Mouse (Mus musculus): ENCODE measurements around the gene Kiss1r. TPM values are rescaled to one million over a fixed set of nuclear protein-coding genes. Genes with fewer than 3 reads are reported as not detected.

Kiss1r gene
- polyA plus RNA-seq, 1 experiment from 2014 or later: 0.26 TPM

DNA sequence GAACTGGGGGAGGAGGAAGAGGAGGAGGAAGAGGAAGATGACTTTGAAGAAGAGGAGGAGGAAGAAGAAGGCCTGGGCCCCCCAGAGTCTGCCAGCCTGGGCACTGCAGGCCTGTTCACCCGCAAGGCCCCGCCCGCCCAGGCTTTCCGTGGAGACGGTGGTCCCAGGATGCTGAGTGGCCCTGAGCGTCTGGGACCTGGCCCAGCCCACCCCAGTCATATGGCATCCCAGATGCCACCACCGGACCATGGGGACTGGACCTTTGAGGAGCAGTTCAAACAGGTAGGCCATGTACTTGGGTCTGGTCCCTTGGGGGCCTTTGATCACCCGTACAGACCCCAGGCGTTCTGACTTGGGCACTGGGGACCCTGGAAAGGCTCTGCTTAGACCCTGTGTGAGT is 15.0 kb downstream of the Kiss1r start:
- Histone ChIP-seq H3K9me3 (ENCODE audit: control insufficient read depth, low read length) (no peaks in the 10 kb centered on the region), H3K27ac (ENCODE audit: low read depth, low read length) (no peak overlapping the region)

DNA sequence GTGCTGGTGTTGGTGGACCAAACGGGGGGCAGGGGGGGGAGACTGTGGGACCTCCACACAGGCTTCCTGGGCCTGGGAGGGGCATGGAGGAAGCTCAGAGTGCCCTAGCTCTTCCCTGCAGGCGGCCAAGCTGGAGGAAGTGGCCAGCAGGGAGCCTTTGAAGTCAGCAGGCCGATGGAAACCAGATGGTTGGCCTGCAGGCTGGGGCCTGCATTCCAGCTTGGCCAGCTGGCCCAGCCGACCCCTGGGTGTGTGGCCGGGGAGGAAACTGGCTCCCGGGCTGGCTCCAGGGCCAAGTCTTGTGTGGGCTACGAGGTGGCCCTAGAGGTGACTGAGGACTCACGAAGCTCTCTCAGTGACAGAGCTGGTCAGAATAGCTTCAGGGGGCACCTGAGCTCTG is 16.0 kb downstream of the Kiss1r start:
- DNase-seq (ENCODE audit: low spot score) (peak; percentile 47), ATAC-seq (ENCODE audit: low FRiP score) (no peak)
- Histone ChIP-seq H3K27me3 (ENCODE audit: control insufficient read depth, insufficient read depth, low read length) (no peaks in the 10 kb centered on the region), H3K9me3 (ENCODE audit: control insufficient read depth, low read length) (no peaks in the 10 kb centered on the region), H3K4me1 (replicated peaks; ENCODE audit: control insufficient read depth, insufficient read depth, low read length) (peaks cover 21% of the 10 kb centered on the region), H3K4me3 (ENCODE audit: low read depth, low read length) (0 out of 2 replicates have a peak overlapping the region, but pooled peaks have one; percentile 4), H3K36me3 (ENCODE audit: control insufficient read depth, insufficient read depth, low read length) (peaks cover 4% of the 10 kb centered on the region; the same call in 1 of the 2 replicates), H3K27ac (ENCODE audit: low read depth, low read length) (no peak overlapping the region), H3K9ac (ENCODE audit: low read depth, low read length) (no peak overlapping the region), H3K4me2 (replicated peaks; ENCODE audit: low read depth, low read length) (no peak overlapping the region)
- 12% methylated on average over 8 of the region's 8 CpGs for WGBS

More for the DNA sequence above, 15.0 kb downstream of the Kiss1r start:
- 79% methylated on average over 9 of the region's 9 CpGs for WGBS
- Histone ChIP-seq H3K4me2 (replicated peaks; ENCODE audit: low read depth, low read length) (no peak overlapping the region), H3K27me3 (ENCODE audit: control insufficient read depth, insufficient read depth, low read length) (no peaks in the 10 kb centered on the region), H3K4me3 (ENCODE audit: low read depth, low read length) (no peak overlapping the region), H3K9ac (ENCODE audit: low read depth, low read length) (no peak overlapping the region), H3K36me3 (ENCODE audit: control insufficient read depth, insufficient read depth, low read length) (peaks cover 4% of the 10 kb centered on the region; the same call in 1 of the 2 replicates), H3K4me1 (replicated peaks; ENCODE audit: control insufficient read depth, insufficient read depth, low read length) (peaks cover 21% of the 10 kb centered on the region)
- ATAC-seq (ENCODE audit: low FRiP score): no peak
- DNase-seq (ENCODE audit: low spot score): no peak

DNA sequence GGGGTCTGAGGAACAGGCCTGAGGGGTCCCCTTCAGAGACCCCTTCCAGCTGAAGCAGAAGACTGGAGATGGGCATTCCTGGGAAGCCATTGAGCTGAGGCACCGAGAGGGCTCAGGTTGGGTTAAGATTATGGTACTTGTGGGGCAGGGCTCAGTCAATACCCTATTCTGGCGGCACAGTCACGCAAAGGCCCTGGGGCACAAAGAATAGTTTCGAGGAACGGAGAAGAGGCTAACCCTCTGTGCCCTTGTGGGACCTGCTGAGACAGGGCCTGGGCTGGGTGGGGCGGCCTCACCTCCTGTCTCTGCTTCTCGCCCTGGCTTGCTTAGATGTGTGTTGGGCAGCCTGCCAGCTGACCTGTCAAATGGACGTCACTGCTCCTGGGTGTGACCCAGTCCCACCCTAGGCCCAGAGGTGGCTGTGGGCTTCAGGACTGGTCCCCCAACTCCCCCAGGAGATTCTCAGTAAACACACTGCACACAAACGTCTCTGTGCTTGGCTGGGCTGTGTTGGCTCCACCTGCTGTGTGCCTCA is 16.4 kb downstream of the Kiss1r start:
- Histone ChIP-seq H3K9me3 (ENCODE audit: control insufficient read depth, low read length) (no peaks in the 10 kb centered on the region), H3K36me3 (ENCODE audit: control insufficient read depth, insufficient read depth, low read length) (peaks cover 4% of the 10 kb centered on the region; the same call in 1 of the 2 replicates), H3K27ac (ENCODE audit: low read depth, low read length) (no peak overlapping the region), H3K4me1 (replicated peaks; ENCODE audit: control insufficient read depth, insufficient read depth, low read length) (peaks cover 21% of the 10 kb centered on the region), H3K4me2 (replicated peaks; ENCODE audit: low read depth, low read length) (no peak overlapping the region; the same call in 1 of the 2 replicates), H3K9ac (ENCODE audit: low read depth, low read length) (no peak overlapping the region), H3K4me3 (ENCODE audit: low read depth, low read length) (no peak overlapping the region), H3K27me3 (ENCODE audit: control insufficient read depth, insufficient read depth, low read length) (no peaks in the 10 kb centered on the region)
- no peak for DNase-seq (ENCODE audit: low spot score)
- WGBS: 54% methylated on average over 9 of the region's 9 CpGs
- no peak for ATAC-seq (ENCODE audit: low FRiP score)

DNA sequence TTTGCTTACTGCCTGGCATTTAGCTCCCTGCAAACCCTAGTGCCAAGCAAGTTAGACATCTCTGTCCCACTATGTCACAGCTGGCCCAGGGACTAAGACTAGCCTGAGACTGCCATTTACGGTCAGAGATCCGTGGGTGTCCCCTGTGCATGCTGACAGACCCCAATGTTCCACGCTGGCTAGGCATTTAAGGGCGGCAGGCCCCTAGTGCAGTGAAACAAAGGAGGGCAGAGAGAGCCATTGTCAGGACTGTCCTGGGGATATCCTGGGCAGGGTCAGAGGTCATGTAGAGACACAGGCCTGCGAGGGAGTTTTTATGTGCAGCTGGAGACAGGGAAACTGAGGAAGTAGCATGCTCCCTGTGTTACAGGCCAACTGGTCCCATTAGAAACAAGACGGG is 17.1 kb downstream of the Kiss1r start:
- Histone ChIP-seq H3K36me3 (ENCODE audit: control insufficient read depth, insufficient read depth, low read length) (peaks cover 4% of the 10 kb centered on the region; the same call in 1 of the 2 replicates), H3K27me3 (ENCODE audit: control insufficient read depth, insufficient read depth, low read length) (no peaks in the 10 kb centered on the region), H3K4me3 (ENCODE audit: low read depth, low read length) (no peak overlapping the region), H3K9ac (ENCODE audit: low read depth, low read length) (no peak overlapping the region), H3K4me2 (replicated peaks; ENCODE audit: low read depth, low read length) (no peak overlapping the region), H3K4me1 (replicated peaks; ENCODE audit: control insufficient read depth, insufficient read depth, low read length) (peaks cover 20% of the 10 kb centered on the region), H3K9me3 (ENCODE audit: control insufficient read depth, low read length) (no peaks in the 10 kb centered on the region), H3K27ac (ENCODE audit: low read depth, low read length) (no peak overlapping the region)
- ATAC-seq (ENCODE audit: low FRiP score) (no peak), DNase-seq (ENCODE audit: low spot score) (no peak)
- 38% methylated on average over 6 of the region's 6 CpGs for WGBS

DNA sequence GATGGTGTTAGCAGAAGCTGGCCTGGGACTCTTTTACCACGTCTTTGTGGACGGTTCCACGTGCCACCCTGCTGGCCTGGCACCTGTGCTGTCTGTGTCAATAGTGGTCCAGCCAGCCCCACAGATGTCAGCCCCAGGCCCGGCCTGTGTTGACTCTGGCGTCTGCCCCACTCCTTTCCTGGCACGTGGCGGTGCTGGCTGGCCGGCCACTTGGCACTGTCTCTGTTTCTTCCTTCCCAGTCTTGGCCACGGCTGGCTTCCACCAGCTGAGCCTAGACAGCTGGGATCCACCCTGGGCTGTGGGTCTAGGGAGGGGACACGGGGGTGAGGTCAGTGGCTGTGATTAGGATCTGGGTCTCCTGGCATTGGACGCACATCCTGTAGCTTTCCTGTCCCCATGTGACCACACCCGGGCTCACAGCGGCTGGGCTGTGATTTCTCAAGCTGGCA is 17.5 kb downstream of the Kiss1r start:
- Histone ChIP-seq H3K4me1 (replicated peaks; ENCODE audit: control insufficient read depth, insufficient read depth, low read length) (peaks cover 17% of the 10 kb centered on the region; the same call in 1 of the 2 replicates), H3K27ac (ENCODE audit: low read depth, low read length) (no peak overlapping the region), H3K27me3 (ENCODE audit: control insufficient read depth, insufficient read depth, low read length) (no peaks in the 10 kb centered on the region), H3K9me3 (ENCODE audit: control insufficient read depth, low read length) (no peaks in the 10 kb centered on the region), H3K36me3 (ENCODE audit: control insufficient read depth, insufficient read depth, low read length) (peaks cover 4% of the 10 kb centered on the region; the same call in 1 of the 2 replicates), H3K4me2 (replicated peaks; ENCODE audit: low read depth, low read length) (no peak overlapping the region), H3K9ac (ENCODE audit: low read depth, low read length) (no peak overlapping the region), H3K4me3 (ENCODE audit: low read depth, low read length) (no peak overlapping the region)
- ATAC-seq (ENCODE audit: low FRiP score) (no peak), DNase-seq (ENCODE audit: low spot score) (no peak)
- WGBS: 70% methylated on average over 13 of the region's 13 CpGs

DNA sequence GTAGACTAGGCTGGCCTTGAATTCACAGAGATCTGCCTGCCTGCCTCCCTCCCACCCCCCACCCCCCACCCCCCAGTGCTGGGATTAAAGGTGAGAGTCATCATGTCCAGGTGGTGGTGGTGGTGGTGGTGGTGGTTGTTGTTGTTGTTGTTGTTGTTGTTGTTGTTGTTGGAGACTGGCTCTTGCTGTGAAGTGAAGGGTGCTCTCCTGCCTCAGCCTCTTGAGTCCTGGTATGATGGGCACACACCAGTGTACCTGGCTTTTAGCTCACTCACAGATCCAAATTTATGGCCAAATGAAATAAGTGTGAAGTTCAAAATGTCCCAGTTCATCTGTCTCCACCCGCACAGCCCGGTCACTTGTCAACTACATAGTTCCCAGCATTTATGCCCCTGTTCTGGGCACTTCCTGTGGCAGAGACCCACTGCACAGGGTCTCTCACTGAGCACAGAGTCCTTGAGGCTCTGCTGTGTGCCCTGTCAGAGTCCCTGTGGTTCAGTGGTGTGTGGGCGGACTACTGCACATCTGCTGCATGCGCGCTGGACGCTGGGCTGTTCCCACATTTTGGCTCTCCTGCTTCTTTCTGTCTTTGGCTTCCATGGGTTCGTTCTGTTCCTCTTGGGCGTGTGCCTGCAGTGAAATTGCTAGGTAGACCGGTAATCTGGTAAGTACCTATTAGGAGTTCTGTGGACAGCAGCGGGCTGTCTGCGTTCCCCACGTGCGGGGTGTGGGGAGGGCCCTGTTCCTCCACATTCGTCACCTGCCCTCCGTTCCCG is 18.2 kb downstream of the Kiss1r start:
- DNase-seq (ENCODE audit: low spot score) (no peak), ATAC-seq (ENCODE audit: low FRiP score) (no peak)
- Histone ChIP-seq H3K4me1 (replicated peaks; ENCODE audit: control insufficient read depth, insufficient read depth, low read length) (peaks cover 17% of the 10 kb centered on the region; the same call in 1 of the 2 replicates), H3K4me3 (ENCODE audit: low read depth, low read length) (no peak overlapping the region), H3K36me3 (ENCODE audit: control insufficient read depth, insufficient read depth, low read length) (peaks cover 4% of the 10 kb centered on the region; the same call in 1 of the 2 replicates), H3K27ac (ENCODE audit: low read depth, low read length) (no peak overlapping the region), H3K27me3 (ENCODE audit: control insufficient read depth, insufficient read depth, low read length) (no peaks in the 10 kb centered on the region), H3K9me3 (ENCODE audit: control insufficient read depth, low read length) (no peaks in the 10 kb centered on the region), H3K4me2 (replicated peaks; ENCODE audit: low read depth, low read length) (no peak overlapping the region), H3K9ac (ENCODE audit: low read depth, low read length) (no peak overlapping the region)
- WGBS: 90% methylated on average over 16 of the region's 16 CpGs

DNA sequence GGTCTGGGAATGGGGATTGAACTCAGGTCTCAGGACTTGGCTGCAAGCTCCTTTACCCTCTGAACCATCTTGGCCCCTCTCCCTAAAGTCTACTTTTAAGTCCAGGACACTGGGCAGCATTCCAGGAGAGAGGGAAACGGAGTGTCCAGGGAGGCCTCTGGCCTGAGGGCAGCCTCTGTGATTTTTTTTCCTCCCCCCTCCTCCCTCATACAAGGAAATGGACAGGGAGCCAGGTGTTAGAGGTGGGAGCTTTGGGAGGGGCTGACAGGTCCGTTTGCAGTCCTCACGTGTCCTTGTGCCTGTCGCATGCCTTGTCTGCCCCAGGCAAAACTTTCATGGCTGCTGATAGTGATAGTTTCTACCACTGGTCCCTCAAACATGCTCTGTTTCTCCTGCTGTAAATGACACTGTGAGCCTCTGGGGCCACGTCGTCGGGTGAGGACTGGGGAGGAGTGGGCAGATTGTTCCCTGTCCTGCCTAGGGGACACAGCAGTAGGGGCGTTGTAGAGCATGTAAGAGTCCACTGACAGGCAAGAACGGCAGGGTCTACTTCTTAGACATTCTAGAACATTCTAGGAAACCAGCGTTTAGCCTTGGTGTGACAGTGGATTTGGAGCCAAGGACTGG is 19.6 kb downstream of the Kiss1r start:
- no peak for ATAC-seq (ENCODE audit: low FRiP score)
- Histone ChIP-seq H3K27ac (ENCODE audit: low read depth, low read length) (no peak overlapping the region), H3K4me2 (replicated peaks; ENCODE audit: low read depth, low read length) (no peak overlapping the region), H3K9ac (ENCODE audit: low read depth, low read length) (no peak overlapping the region), H3K36me3 (ENCODE audit: control insufficient read depth, insufficient read depth, low read length) (peaks cover 4% of the 10 kb centered on the region; the same call in 1 of the 2 replicates), H3K4me1 (replicated peaks; ENCODE audit: control insufficient read depth, insufficient read depth, low read length) (peaks cover 11% of the 10 kb centered on the region; the same call in 1 of the 2 replicates), H3K4me3 (ENCODE audit: low read depth, low read length) (no peak overlapping the region), H3K9me3 (ENCODE audit: control insufficient read depth, low read length) (no peaks in the 10 kb centered on the region), H3K27me3 (ENCODE audit: control insufficient read depth, insufficient read depth, low read length) (no peaks in the 10 kb centered on the region)
- no peak for DNase-seq (ENCODE audit: low spot score)
- WGBS: 77% methylated on average over 10 of the region's 10 CpGs

DNA sequence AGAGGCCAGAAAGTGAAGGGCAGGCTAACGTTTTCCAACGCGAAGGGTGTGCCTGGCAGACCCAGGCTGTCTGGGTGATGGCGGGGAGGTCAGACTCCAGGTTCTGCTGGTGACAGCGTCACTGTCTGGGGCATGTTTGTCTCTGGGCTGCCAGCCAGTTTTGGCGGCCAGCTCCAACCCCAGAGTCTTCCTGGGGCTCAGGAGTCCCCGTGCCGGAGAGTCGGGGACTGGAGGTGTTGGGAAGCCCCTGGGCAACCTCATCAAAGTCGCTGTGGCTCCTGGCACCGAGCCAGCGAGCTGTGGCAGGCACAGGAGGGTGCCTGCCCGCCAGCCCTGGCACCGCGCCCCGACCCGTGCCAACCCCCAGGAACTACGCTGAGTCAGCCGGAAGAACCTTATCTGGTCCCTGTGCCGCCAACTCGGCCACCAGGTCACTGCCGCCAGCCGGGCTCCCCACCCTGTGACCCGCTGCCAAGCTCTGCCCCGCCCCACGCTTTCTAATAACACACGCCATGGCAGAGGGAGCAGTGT is 20.2 kb downstream of the Kiss1r start:
- H3K4me2 ChIP-seq (replicated peaks; ENCODE audit: low read depth, low read length): no peak overlapping the region
- no peak overlapping the region for H3K4me3 ChIP-seq (ENCODE audit: low read depth, low read length)
- WGBS: 73% methylated on average over 23 of the region's 27 CpGs
- no peaks in the 10 kb centered on the region for H3K9me3 ChIP-seq (ENCODE audit: control insufficient read depth, low read length)
- H3K4me1 ChIP-seq (replicated peaks; ENCODE audit: control insufficient read depth, insufficient read depth, low read length): peaks cover 10% of the 10 kb centered on the region; the same call in 1 of the 2 replicates
- no peak overlapping the region for H3K9ac ChIP-seq (ENCODE audit: low read depth, low read length)
- no peak for DNase-seq (ENCODE audit: low spot score)
- ATAC-seq (ENCODE audit: low FRiP score): no peak
- no peak overlapping the region for H3K27ac ChIP-seq (ENCODE audit: low read depth, low read length)
- H3K36me3 ChIP-seq (ENCODE audit: control insufficient read depth, insufficient read depth, low read length): peaks cover 4% of the 10 kb centered on the region; the same call in 1 of the 2 replicates
- H3K27me3 ChIP-seq (ENCODE audit: control insufficient read depth, insufficient read depth, low read length): no peaks in the 10 kb centered on the region
